Mouse (Mus musculus) hindbrain, embryonic 12.5 days (tissue): ENCODE data around the gene Gm17428. TPM values are rescaled to one million over a fixed set of nuclear protein-coding genes. Genes with fewer than 3 reads are reported as not detected.
"Not testable (repeated sequence)": the region's sequence is repeated elsewhere in the genome, so short reads cannot be mapped to it uniquely, and the experiment has no call there.

Experiments used
- ATAC-seq: fragments of 200-750 bp; cut with Nextera tagmentation; 2 replicates; pipeline ENCODE4 v1.8.0; 2017; ENCODE audit warnings: moderate TSS enrichment; ENCODE audit not compliant: low FRiP score
- H3K27ac ChIP-seq: fragments of 300-500 bp; sonication (generic); 2 replicates; pipeline ENCODE4 v1.5.1; 2016; ENCODE audit warnings: mild to moderate bottlenecking
- H3K27me3 ChIP-seq: fragments of 300-500 bp; sonication (generic); 2 replicates; pipeline ENCODE4 v1.6.1; 2016; ENCODE audit warnings: mild to moderate bottlenecking
- H3K36me3 ChIP-seq: fragments of 300-500 bp; sonication (generic); 2 replicates; pipeline ENCODE4 v1.6.1; 2016; ENCODE audit warnings: mild to moderate bottlenecking
- H3K4me1 ChIP-seq: fragments of 300-500 bp; sonication (generic); 2 replicates; pipeline ENCODE4 v1.6.1; 2016
- H3K4me2 ChIP-seq: fragments of 300-500 bp; sonication (generic); replicated peaks from 2 replicates; pipeline ENCODE4 v1.6.1; 2016; ENCODE audit warnings: mild to moderate bottlenecking
- H3K4me3 ChIP-seq: fragments of 300-500 bp; sonication (generic); 2 replicates; pipeline ENCODE4 v1.5.1; 2016; ENCODE audit warnings: mild to moderate bottlenecking
- H3K9ac ChIP-seq: fragments of 300-500 bp; sonication (generic); 2 replicates; pipeline ENCODE4 v1.6.1; 2016; ENCODE audit warnings: mild to moderate bottlenecking, moderate library complexity
- H3K9me3 ChIP-seq: fragments of 300-500 bp; sonication (generic); replicated peaks from 2 replicates; pipeline ENCODE4 v1.6.1; 2016; ENCODE audit warnings: mild to moderate bottlenecking
- WGBS: fragments of 180-500 bp; shearing (Covaris S2); methylation state at CpG from one replicate; pipeline ENCODE4 v1.1.7; 2016; 5-methylcytosine and 5-hydroxymethylcytosine counted together
- polyA plus RNA-seq: library from polyadenylated mRNA; unstranded; fragments of >200 nt; fragmentation: Nextera tagmentation; extraction: Ambion mirVana; gene quantifications from 2 replicates; pipeline ENCODE4 v1.2.1, GENCODE M21; 2016

Gene Gm17428
- polyA plus RNA-seq, 1 experiment from 2014 or later = not detected

GRCm38 (mm10) chr14:54972786-54973185 is 3.9 kb upstream of the Gm17428 start:
- H3K4me3 ChIP-seq, H3K27ac ChIP-seq, H3K9ac ChIP-seq, H3K27me3 ChIP-seq, H3K4me2 ChIP-seq, H3K36me3 ChIP-seq, ATAC-seq, H3K9me3 ChIP-seq: not testable (repeated sequence)
- peaks cover 13% of the 10 kb centered on the region for H3K4me1 ChIP-seq
- WGBS = 92% methylated on average over 10 of the region's 11 CpGs

DNA sequence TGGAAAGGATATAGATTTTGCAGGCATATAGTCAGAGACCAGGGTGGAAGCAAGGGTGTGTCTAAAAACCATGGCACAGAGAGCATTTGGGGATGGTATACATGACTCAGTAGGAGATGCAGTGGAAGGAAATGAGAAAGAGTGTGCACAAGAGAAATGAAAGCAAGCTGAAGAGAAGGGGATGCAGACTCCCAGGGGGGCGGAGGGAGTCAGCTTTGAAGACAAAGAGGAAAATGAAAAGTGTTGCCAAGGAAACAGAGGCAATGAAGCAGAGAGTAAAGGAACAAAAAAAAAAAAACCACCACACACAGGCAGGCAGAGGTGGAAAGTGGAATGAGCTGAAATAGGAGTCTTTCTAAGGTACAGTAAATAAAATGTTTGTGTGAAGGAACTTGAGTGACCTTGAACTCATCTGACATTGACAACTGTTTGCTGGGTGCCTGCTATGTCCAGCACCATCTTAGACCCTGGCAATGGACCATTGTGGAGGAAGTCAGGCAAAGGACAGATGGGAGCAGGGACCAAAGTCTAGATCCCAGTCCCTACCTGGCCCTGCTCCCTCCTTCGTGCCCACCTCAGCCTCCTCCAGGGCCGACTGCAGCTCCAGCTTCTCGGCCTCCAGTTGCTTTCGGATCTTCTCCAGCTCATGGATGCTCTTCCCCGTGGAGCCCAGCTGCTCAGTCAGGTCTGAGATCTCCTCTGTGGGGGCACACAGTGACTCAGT is 2.5 kb upstream of the Gm17428 start:
- no peak overlapping the region for H3K9ac ChIP-seq
- WGBS = 76% methylated on average over 6 of the region's 6 CpGs
- no peak overlapping the region for H3K4me3 ChIP-seq
- no peaks in the 10 kb centered on the region for H3K36me3 ChIP-seq
- peaks cover 13% of the 10 kb centered on the region for H3K4me1 ChIP-seq
- peak; percentile 49; the same call in 1 of the 2 replicates for ATAC-seq
- H3K27ac ChIP-seq = peak overlapping the region; percentile 66
- H3K27me3 ChIP-seq = no peaks in the 10 kb centered on the region
- H3K9me3 ChIP-seq = no peaks in the 10 kb centered on the region
- no peak overlapping the region for H3K4me2 ChIP-seq

DNA sequence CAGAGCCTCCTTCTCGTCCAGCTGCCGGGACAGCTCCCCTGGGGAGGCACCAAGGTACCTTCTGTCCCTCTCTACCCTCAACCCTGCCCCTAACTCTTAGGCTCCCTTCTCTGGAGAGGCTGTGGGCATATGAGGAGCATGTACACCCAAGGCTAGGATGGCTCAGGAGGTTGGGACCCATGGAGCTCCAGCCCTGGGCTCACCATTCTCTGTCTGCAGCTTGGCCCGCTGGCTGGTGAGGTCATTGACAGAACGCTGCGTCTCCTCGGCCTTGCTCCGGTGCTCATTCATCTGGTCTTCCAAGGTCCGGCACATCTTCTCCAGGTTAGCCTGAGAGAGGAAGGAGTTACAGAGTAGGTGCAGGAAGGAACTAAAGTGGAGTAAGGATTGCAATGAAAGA is 1.9 kb downstream of the Gm17428 start:
- peaks cover 11% of the 10 kb centered on the region for H3K4me1 ChIP-seq
- no peaks in the 10 kb centered on the region for H3K27me3 ChIP-seq
- H3K4me2 ChIP-seq = no peak overlapping the region
- H3K9ac ChIP-seq = no peak overlapping the region
- H3K4me3 ChIP-seq = no peak overlapping the region
- WGBS = 87% methylated on average over 8 of the region's 8 CpGs
- no peak for ATAC-seq
- H3K36me3 ChIP-seq = no peaks in the 10 kb centered on the region
- no peak overlapping the region for H3K27ac ChIP-seq
- H3K9me3 ChIP-seq = no peaks in the 10 kb centered on the region

- Histone ChIP-seq H3K9me3 (no peaks in the 10 kb centered on the region), H3K36me3 (no peaks in the 10 kb centered on the region), H3K9ac (no peak overlapping the region), H3K4me2 (no peak overlapping the region), H3K4me3 (no peak overlapping the region), H3K4me1 (no peaks in the 10 kb centered on the region), H3K27me3 (no peaks in the 10 kb centered on the region), H3K27ac (no peak overlapping the region)
- 92% methylated on average over 7 of the region's 7 CpGs for WGBS
- ATAC-seq = no peak
Measured at GRCm38 (mm10) chr14:54981934-54982333, 5.2 kb downstream of the Gm17428 start.

- not testable (repeated sequence) for H3K4me1 ChIP-seq, H3K9me3 ChIP-seq, ATAC-seq, H3K4me3 ChIP-seq, H3K27me3 ChIP-seq, H3K36me3 ChIP-seq, H3K27ac ChIP-seq, H3K9ac ChIP-seq, H3K4me2 ChIP-seq
- WGBS = 93% methylated on average over 9 of the region's 9 CpGs
Measured at GRCm38 (mm10) chr14:54988350-54988874, 11.7 kb downstream of the Gm17428 start.

DNA sequence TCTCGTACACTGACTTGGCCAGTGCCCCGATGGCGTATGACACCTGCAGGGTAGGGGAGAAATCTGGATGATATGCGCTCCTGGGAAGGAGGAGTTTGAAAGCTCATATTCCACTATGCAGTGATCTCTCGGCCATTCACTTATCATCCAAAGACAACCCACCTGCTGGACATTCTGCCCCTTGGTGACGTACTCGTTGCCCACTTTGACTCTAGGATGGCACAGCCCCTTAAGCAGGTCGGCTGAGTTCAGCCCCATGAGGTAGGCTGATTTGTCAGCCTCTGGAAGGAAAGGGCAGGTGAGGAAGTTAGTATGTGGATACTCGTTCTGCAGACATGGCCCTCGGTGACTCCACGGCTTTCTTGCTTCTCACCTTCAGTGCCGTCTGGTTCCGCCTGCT is 12.1 kb downstream of the Gm17428 start:
- Histone ChIP-seq H3K27me3 (no peaks in the 10 kb centered on the region), H3K4me2 (no peak overlapping the region), H3K27ac (no peak overlapping the region), H3K36me3 (no peaks in the 10 kb centered on the region), H3K9ac (no peak overlapping the region), H3K4me1 (no peaks in the 10 kb centered on the region), H3K9me3 (no peaks in the 10 kb centered on the region), H3K4me3 (no peak overlapping the region)
- 94% methylated on average over 13 of the region's 13 CpGs for WGBS
- no peak for ATAC-seq

- Histone ChIP-seq H3K4me1 (peaks cover 10% of the 10 kb centered on the region), H3K9ac (no peak overlapping the region), H3K9me3 (no peaks in the 10 kb centered on the region), H3K36me3 (no peaks in the 10 kb centered on the region), H3K27me3 (no peaks in the 10 kb centered on the region), H3K27ac (no peak overlapping the region), H3K4me3 (no peak overlapping the region), H3K4me2 (no peak overlapping the region)
- ATAC-seq = no peak
- WGBS = 86% methylated on average over 8 of the region's 8 CpGs
Measured at GRCm38 (mm10) chr14:54989886-54990441, 13.2 kb downstream of the Gm17428 start.

DNA sequence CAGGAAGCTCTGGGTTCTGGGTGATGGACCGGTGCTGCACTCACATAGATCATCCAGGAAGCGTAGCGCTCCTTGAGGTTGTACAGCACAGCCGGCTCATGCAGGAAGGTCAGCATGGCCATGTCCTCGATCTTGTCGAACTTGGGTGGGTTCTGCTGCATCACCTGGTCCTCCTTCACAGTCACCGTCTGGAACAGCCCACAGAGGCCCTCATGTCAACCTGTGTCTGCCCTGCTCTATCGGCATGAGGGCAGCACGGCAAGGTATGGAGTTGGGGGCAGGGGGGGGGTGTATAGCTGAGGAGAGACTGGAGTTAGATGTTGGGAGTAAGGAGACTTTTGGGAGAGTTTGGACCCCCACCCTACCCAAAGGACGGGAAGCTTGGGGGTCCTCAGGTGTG is 15.5 kb downstream of the Gm17428 start:
- H3K36me3 ChIP-seq = no peaks in the 10 kb centered on the region
- no peak for ATAC-seq
- H3K27me3 ChIP-seq = no peaks in the 10 kb centered on the region
- no peak overlapping the region for H3K9ac ChIP-seq
- no peak overlapping the region for H3K27ac ChIP-seq
- peaks cover 27% of the 10 kb centered on the region for H3K4me1 ChIP-seq
- no peak overlapping the region for H3K4me2 ChIP-seq
- H3K4me3 ChIP-seq = no peak overlapping the region
- H3K9me3 ChIP-seq = no peaks in the 10 kb centered on the region
- WGBS = 93% methylated on average over 10 of the region's 10 CpGs

DNA sequence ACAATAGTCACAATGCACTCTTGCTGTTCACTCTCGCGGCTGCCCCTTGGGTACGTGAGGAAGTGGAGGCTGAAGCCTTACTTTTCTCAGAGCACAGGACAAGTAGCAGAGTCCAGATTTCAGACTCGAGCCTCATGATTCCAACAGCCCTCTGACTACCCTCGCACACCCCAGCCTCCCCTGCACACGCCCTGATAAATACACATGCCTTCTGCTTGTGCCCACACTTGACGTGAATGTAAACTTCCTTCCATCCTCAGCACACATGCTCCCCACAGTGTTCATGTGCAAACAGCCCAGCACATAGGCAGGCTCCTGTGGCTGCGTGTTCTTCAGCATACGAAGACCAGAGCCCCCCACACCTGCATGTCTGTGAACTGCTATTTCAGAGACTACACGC is 16.9 kb downstream of the Gm17428 start:
- 71% methylated on average over 10 of the region's 10 CpGs for WGBS
- H3K4me2 ChIP-seq = no peak overlapping the region
- no peaks in the 10 kb centered on the region for H3K36me3 ChIP-seq
- peaks cover 28% of the 10 kb centered on the region for H3K4me1 ChIP-seq
- no peak overlapping the region for H3K4me3 ChIP-seq
- no peaks in the 10 kb centered on the region for H3K9me3 ChIP-seq
- no peaks in the 10 kb centered on the region for H3K27me3 ChIP-seq
- H3K9ac ChIP-seq = no peak overlapping the region
- H3K27ac ChIP-seq = no peak overlapping the region
- ATAC-seq = no peak

DNA sequence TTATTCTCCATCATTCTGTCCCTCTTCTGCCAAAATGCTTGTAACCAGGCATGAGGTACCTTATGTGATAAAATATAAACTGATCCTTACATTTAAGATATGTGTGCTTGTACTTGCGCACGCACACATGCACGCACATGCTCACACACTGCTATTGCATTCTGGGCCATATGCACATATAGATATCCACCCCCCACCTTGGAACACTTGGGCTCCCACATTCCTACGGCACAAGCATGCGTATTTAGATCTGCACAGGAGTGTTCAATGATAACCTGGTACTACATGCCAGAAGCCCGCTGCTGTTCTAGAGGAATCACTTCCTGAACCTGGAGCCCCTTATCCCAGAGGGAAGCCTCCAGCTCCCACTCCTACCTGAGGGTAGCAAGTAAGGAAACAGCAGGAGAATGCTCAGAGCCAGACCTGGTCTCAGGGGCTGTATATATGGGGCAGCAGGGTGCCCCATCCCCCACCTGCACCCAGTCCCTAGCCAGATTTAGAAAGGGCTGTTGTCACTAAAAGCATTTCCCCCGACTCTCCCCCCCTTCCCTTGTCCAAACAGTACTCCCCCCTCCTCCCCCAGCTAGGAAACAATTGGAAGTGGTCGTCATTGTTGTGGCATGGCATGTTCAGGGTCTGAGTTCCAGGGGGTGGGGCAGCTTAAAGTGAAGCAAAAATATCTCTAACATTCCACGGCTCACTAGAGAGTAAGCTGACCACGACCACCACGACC is 17.6 kb downstream of the Gm17428 start, which contains the start of gene Myh7:
Myh7 (minus strand) TSS at position 491 of the 733 bp plus-strand sequence.
- Histone ChIP-seq H3K27me3 (no peaks in the 10 kb centered on the region), H3K27ac (peak within 1 kb of the TSS; percentile 67), H3K9ac (0 out of 2 replicates have a peak within 1 kb of the TSS, but pooled peaks have one; percentile 35), H3K4me2 (no peak within 1 kb of the TSS), H3K4me3 (no peak within 1 kb of the TSS), H3K4me1 (peaks cover 28% of the 10 kb centered on the region), H3K36me3 (no peaks in the 10 kb centered on the region), H3K9me3 (no peaks in the 10 kb centered on the region)
- WGBS = 57% methylated on average over 10 of the region's 11 CpGs
- ATAC-seq = no peak

DNA sequence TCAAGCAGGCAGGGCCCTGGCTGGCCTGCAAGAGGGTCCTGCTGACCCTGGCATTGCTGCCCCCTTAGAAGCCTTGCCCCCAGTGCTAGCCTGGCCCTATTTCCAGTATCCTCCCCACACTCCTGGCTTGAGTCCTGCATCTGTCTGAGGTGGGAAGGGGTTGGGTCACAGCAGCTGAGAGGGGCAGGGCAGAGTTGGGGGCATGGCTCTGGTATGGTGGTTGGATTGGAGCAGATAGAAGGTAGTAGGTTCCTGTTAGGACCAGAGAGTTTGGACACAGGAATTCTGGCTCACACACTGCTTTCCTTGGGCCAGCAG is 18.1 kb downstream of the Gm17428 start:
- H3K9ac ChIP-seq = no peak overlapping the region
- H3K27ac ChIP-seq = 0 out of 2 replicates have a peak overlapping the region, but pooled peaks have one; percentile 44
- ATAC-seq = no peak; the same call in 1 of the 2 replicates

GRCm38 (mm10) chr14:54995457-54996138 is 18.9 kb downstream of the Gm17428 start:
- Histone ChIP-seq H3K4me3 (no peak overlapping the region), H3K27me3 (no peaks in the 10 kb centered on the region), H3K4me1 (peaks cover 28% of the 10 kb centered on the region), H3K9ac (peak overlapping the region; percentile 35; the same call in 1 of the 2 replicates), H3K27ac (peak overlapping the region; percentile 67), H3K9me3 (no peaks in the 10 kb centered on the region), H3K36me3 (no peaks in the 10 kb centered on the region), H3K4me2 (no peak overlapping the region)
- peak; percentile 55 for ATAC-seq
- WGBS = 41% methylated on average over 14 of the region's 14 CpGs

More for the DNA sequence above, 18.1 kb downstream of the Gm17428 start:
- Histone ChIP-seq H3K4me2 (no peak overlapping the region), H3K27me3 (no peaks in the 10 kb centered on the region), H3K36me3 (no peaks in the 10 kb centered on the region), H3K4me3 (no peak overlapping the region), H3K4me1 (peaks cover 28% of the 10 kb centered on the region), H3K9me3 (no peaks in the 10 kb centered on the region)
